Mouse (Mus musculus): ENCODE measurements around the gene Ambra1.

- TF ChIP-seq CTCF (IDR thresholded peaks at IDR 0.05; ENCODE audit: control insufficient read depth, insufficient read depth, insufficient read length) (no peak), USF1 (IDR thresholded peaks at IDR 0.05; ENCODE audit: low read depth) (no peak), MYOG (IDR thresholded peaks at IDR 0.05; ENCODE audit: control insufficient read depth, extremely low read depth, insufficient read length) (no peak), MAX (IDR thresholded peaks at IDR 0.05) (no peak), MYOD1 (IDR thresholded peaks at IDR 0.05; ENCODE audit: control insufficient read depth, insufficient read length, low read depth) (no peak), CEBPB (IDR thresholded peaks at IDR 0.05; ENCODE audit: low read depth) (no peak), FOSL1 (IDR thresholded peaks at IDR 0.05; ENCODE audit: insufficient read depth, low read length, poor library complexity, severe bottlenecking) (no peak)
Measured at GRCm38 (mm10) chr2:91964610-91965204, 234.8 kb downstream of the Ambra1 start.

All from C2C12 (cell line).